21 mouse cellular contexts compared by ENCODE assay signal in the genomic region with DNA sequence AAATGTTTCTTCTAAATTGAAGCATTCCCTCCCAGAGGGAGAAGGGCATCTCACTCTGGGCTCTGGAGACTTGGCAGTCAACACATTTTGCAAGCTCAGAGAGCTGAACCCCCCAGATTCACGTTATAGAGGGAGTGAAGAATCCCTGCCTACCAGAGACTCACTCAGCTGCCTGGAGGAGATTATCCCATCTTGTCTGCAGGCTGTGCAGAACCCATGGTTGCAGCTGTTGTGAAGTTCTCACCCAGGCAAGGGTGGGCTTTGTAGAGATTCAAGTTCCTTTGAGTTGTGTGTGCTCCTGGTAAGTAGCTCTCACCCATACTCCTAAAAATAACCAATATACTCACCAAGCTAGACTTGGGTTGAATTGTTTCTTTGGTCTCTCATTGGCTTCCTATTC.
A peak's percentile ranks its signal among the peaks of the same experiment; 100 is the strongest.
DNase-seq lines count a peak whose midpoint lies in the region; ATAC-seq and TF ChIP-seq lines count a peak whose summit lies in the region.
"Had no signal": no experiment of that assay in that cellular context is flagged by ENCODE, and none has a peak within 500 bp of the region (broad histone marks: within the 10 kb centered on the region; RNA-seq: fewer than 3 reads in every experiment).

No protein-coding gene starts in this region.

- H3K4me2 ChIP-seq in myocyte (ENCODE audit: low read depth), result no peak overlapping the region
- no peak overlapping the region for H3K4me2 ChIP-seq in hindbrain, embryonic 12.5 days (replicated peaks)
- H3K4me2 ChIP-seq: embryonic facial prominence, embryonic 15.5 days; forebrain, embryonic 15.5 days; heart, embryonic 13.5 days had no signal

- no peak for TF ChIP-seq POLR2A in bone marrow macrophage, adult 2 months (IDR thresholded peaks at IDR 0.05; ENCODE audit: borderline replicate concordance, low read depth, low read length)
- no peak for TF ChIP-seq POLR2A in myocyte (IDR thresholded peaks at IDR 0.05; ENCODE audit: insufficient read length, low read depth)

- whole genome bisulfite sequencing in hindbrain, embryonic 12.5 days, result 86% methylated on average over 1 of the region's 1 CpGs

- no peaks in the 10 kb centered on the region for H3K79me2 ChIP-seq in myocyte (ENCODE audit: control insufficient read depth, insufficient read depth)

- peak; percentile 49 to 53 for DNase-seq in frontal cortex, adult 2 months (ENCODE audit: extremely low spot score in 1 of 2, low spot score in 1 of 2)
- DNase-seq in frontal cortex, postnatal 14 days (ENCODE audit: low spot score in 2 of 2), result no peak
- DNase-seq in left cerebral cortex, postnatal 14 days (ENCODE audit: low spot score in 2 of 2), result peak; percentile 37 to 47
- no peak for DNase-seq in left cerebral cortex, adult 11 months (ENCODE audit: low spot score)
- no peak for DNase-seq in layer of hippocampus, postnatal 14 days (ENCODE audit: low spot score in 2 of 2)
- DNase-seq: adrenal gland, postnatal 14 days; cerebellum, adult 2 months; cerebellum, postnatal 10 days; embryo, embryonic 11 days; gastrocnemius, postnatal 25 days; heart, adult 11 months; heart, postnatal 36 days had no signal

- H3K36me3 ChIP-seq in myocyte (ENCODE audit: control insufficient read depth, insufficient read depth), result no peaks in the 10 kb centered on the region
- no peaks in the 10 kb centered on the region for H3K36me3 ChIP-seq in hindbrain, embryonic 12.5 days
- H3K36me3 ChIP-seq: embryonic facial prominence, embryonic 15.5 days; forebrain, embryonic 15.5 days; heart, embryonic 13.5 days had no signal

- H3ac ChIP-seq in myocyte (ENCODE audit: control insufficient read depth, insufficient read length), result no peak overlapping the region

- H3K9me3 ChIP-seq in hindbrain, embryonic 12.5 days (replicated peaks), result no peaks in the 10 kb centered on the region
- H3K9me3 ChIP-seq: embryonic facial prominence, embryonic 15.5 days; forebrain, embryonic 10.5 days; forebrain, embryonic 15.5 days had no signal

- intact Hi-C loops in left cerebral cortex, postnatal 14 days (cut with DNase I), result no loop called here

- no peak overlapping the region for H3K4me3 ChIP-seq in bone marrow macrophage, adult 2 months (ENCODE audit: insufficient read depth, low read length)
- H3K4me3 ChIP-seq in myocyte, result no peak overlapping the region
- no peak overlapping the region for H3K4me3 ChIP-seq in hindbrain, embryonic 12.5 days
- H3K4me3 ChIP-seq: embryonic facial prominence, embryonic 15.5 days; erythroblast, embryonic 14.5 days; forebrain, embryonic 10.5 days; forebrain, embryonic 15.5 days; heart, embryonic 13.5 days had no signal

- peaks cover 35% of the 10 kb centered on the region for H3K4me1 ChIP-seq in bone marrow macrophage, adult 2 months (ENCODE audit: control insufficient read depth, insufficient read depth, low read length)
- H3K4me1 ChIP-seq in hindbrain, embryonic 12.5 days, result no peaks in the 10 kb centered on the region
- H3K4me1 ChIP-seq: forebrain, embryonic 10.5 days; forebrain, embryonic 15.5 days had no signal

- H3K9ac ChIP-seq in hindbrain, embryonic 12.5 days, result no peak overlapping the region
- H3K9ac ChIP-seq: embryonic facial prominence, embryonic 15.5 days; forebrain, embryonic 15.5 days; heart, embryonic 13.5 days had no signal

- TF ChIP-seq CTCF in bone marrow macrophage, adult 2 months (IDR thresholded peaks at IDR 0.05; ENCODE audit: low read depth, low read length), result no peak

- no peaks in the 10 kb centered on the region for H3K27me3 ChIP-seq in myocyte (ENCODE audit: control insufficient read depth, insufficient read depth, insufficient read length)
- H3K27me3 ChIP-seq in hindbrain, embryonic 12.5 days, result no peaks in the 10 kb centered on the region
- H3K27me3 ChIP-seq: embryonic facial prominence, embryonic 15.5 days; forebrain, embryonic 15.5 days; heart, embryonic 13.5 days had no signal

- no peak for ATAC-seq in hindbrain, embryonic 12.5 days (ENCODE audit: low FRiP score)
- ATAC-seq: forebrain, embryonic 15.5 days; hindbrain, embryonic 16.5 days had no signal

- peak overlapping the region; percentile 46 for H3K27ac ChIP-seq in bone marrow macrophage, adult 2 months (ENCODE audit: insufficient read depth, low read depth, low read length)
- no peak overlapping the region for H3K27ac ChIP-seq in hindbrain, embryonic 12.5 days
- H3K27ac ChIP-seq: embryonic facial prominence, embryonic 15.5 days; forebrain, embryonic 10.5 days; forebrain, embryonic 15.5 days; heart, embryonic 13.5 days had no signal

TF ChIP-seq in myocyte, 11 proteins besides CTCF, POLR2A, EP300 and RAD21:
- TF ChIP-seq MYOG (IDR thresholded peaks at IDR 0.05; ENCODE audit: control insufficient read depth in 1 of 3, insufficient read depth in 1 of 3, insufficient read length in 2 of 3, low read depth in 2 of 3) (peak in 1 of 3 experiments; percentile 51), E2F4 (IDR thresholded peaks at IDR 0.05; ENCODE audit: insufficient read depth) (no peak), MYOD1 (IDR thresholded peaks at IDR 0.05; ENCODE audit: control insufficient read depth in 1 of 3, insufficient read length in 2 of 3, low read depth in 2 of 3) (peak in 2 of 3 experiments; percentile 44 to 62)

Comparison
In these comparisons a context has a peak if more than half of its experiments do, and no peak if none do; other contexts are left out.
1. DNase-seq: peak in frontal cortex, adult 2 months (2 of 2) and left cerebral cortex, postnatal 14 days (2 of 2); none in frontal cortex, postnatal 14 days (0 of 2), left cerebral cortex, adult 11 months (single experiment) and layer of hippocampus, postnatal 14 days (0 of 2).